Mouse (Mus musculus): ENCODE measurements around the gene Frmd8. TPM values are rescaled to one million over a fixed set of nuclear protein-coding genes. Genes with fewer than 3 reads are reported as not detected.
"Not testable (repeated sequence)": the region's sequence is repeated elsewhere in the genome, so short reads cannot be mapped to it uniquely, and the experiment has no call there.

Frmd8 gene
- polyA plus RNA-seq, 1 experiment from 2014 or later = 20.6 TPM

DNA sequence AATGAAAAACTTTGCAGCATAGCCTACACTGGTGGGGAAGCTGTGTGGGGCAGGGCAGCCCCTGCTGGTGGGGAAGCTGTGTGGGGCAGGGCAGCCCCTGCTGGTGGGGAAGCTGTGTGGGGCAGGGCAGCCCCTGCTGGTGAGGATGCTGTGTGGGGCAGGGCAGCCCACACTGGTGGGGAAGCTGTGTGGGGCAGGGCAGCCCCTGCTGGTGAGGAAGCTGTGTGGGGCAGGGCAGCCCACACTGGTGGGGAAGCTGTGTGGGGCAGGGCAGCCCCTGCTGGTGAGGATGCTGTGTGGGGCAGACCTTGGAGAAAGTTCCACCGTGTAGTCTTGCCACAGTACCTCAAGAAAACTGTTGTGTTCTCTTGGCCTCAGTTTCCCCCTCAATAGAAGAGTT, 61.0 kb downstream of the Frmd8 start:
- not testable (repeated sequence) for DNase-seq (ENCODE audit: low spot score); H3K4me3 ChIP-seq (ENCODE audit: low read depth, low read length); H3K9me3 ChIP-seq (ENCODE audit: control insufficient read depth, low read length); H3K36me3 ChIP-seq (ENCODE audit: control insufficient read depth, insufficient read depth, low read length); H3K27me3 ChIP-seq (replicated peaks; ENCODE audit: control insufficient read depth, insufficient read depth, low read length); ATAC-seq (ENCODE audit: low read depth); H3K4me2 ChIP-seq (ENCODE audit: low read depth, low read length); H3K27ac ChIP-seq (replicated peaks; ENCODE audit: low read depth, low read length); H3K9ac ChIP-seq (ENCODE audit: low read depth, low read length)
- H3K4me1 ChIP-seq (ENCODE audit: control insufficient read depth, insufficient read depth, low read length) = peaks cover 45% of the 10 kb centered on the region
- WGBS = 39% methylated on average over 1 of the region's 1 CpGs

- Histone ChIP-seq H3K9me3 (ENCODE audit: control insufficient read depth, low read length) (no peaks in the 10 kb centered on the region), H3K4me3 (ENCODE audit: low read depth, low read length) (no peak overlapping the region), H3K27ac (replicated peaks; ENCODE audit: low read depth, low read length) (no peak overlapping the region), H3K4me2 (ENCODE audit: low read depth, low read length) (no peak overlapping the region), H3K9ac (ENCODE audit: low read depth, low read length) (no peak overlapping the region), H3K27me3 (replicated peaks; ENCODE audit: control insufficient read depth, insufficient read depth, low read length) (no peaks in the 10 kb centered on the region), H3K4me1 (ENCODE audit: control insufficient read depth, insufficient read depth, low read length) (peaks cover 45% of the 10 kb centered on the region), H3K36me3 (ENCODE audit: control insufficient read depth, insufficient read depth, low read length) (no peaks in the 10 kb centered on the region)
- ATAC-seq (ENCODE audit: low read depth) = no peak
- no peak for DNase-seq (ENCODE audit: low spot score)
- 90% methylated on average over 3 of the region's 3 CpGs for WGBS
Measured at GRCm38 (mm10) chr19:5813567-5813966, 61.5 kb downstream of the Frmd8 start.

- H3K4me1 ChIP-seq (ENCODE audit: control insufficient read depth, insufficient read depth, low read length) = peaks cover 37% of the 10 kb centered on the region
- peak; percentile 96 for DNase-seq (ENCODE audit: low spot score)
- peak overlapping the region; percentile 40; the same call in 1 of the 2 replicates for H3K9ac ChIP-seq (ENCODE audit: low read depth, low read length)
- H3K4me3 ChIP-seq (ENCODE audit: low read depth, low read length) = no peak overlapping the region
- no peaks in the 10 kb centered on the region for H3K27me3 ChIP-seq (replicated peaks; ENCODE audit: control insufficient read depth, insufficient read depth, low read length)
- H3K9me3 ChIP-seq (ENCODE audit: control insufficient read depth, low read length) = no peaks in the 10 kb centered on the region
- 40% methylated on average over 7 of the region's 7 CpGs for WGBS
- peak overlapping the region; percentile 88 for H3K27ac ChIP-seq (replicated peaks; ENCODE audit: low read depth, low read length)
- ATAC-seq (ENCODE audit: low read depth) = peak; percentile 91
- H3K4me2 ChIP-seq (ENCODE audit: low read depth, low read length) = peak overlapping the region; percentile 33; the same call in 1 of the 2 replicates
- H3K36me3 ChIP-seq (ENCODE audit: control insufficient read depth, insufficient read depth, low read length) = no peaks in the 10 kb centered on the region
Measured at GRCm38 (mm10) chr19:5811771-5812504, 63.1 kb downstream of the Frmd8 start.

GRCm38 (mm10) chr19:5810840-5811563, 64.1 kb downstream of the Frmd8 start:
- Histone ChIP-seq H3K9ac (ENCODE audit: low read depth, low read length) (peak overlapping the region; percentile 16; the same call in 1 of the 2 replicates), H3K27me3 (replicated peaks; ENCODE audit: control insufficient read depth, insufficient read depth, low read length) (no peaks in the 10 kb centered on the region), H3K9me3 (ENCODE audit: control insufficient read depth, low read length) (no peaks in the 10 kb centered on the region), H3K4me1 (ENCODE audit: control insufficient read depth, insufficient read depth, low read length) (peaks cover 45% of the 10 kb centered on the region), H3K4me3 (ENCODE audit: low read depth, low read length) (no peak overlapping the region), H3K27ac (replicated peaks; ENCODE audit: low read depth, low read length) (peak overlapping the region; percentile 88), H3K36me3 (ENCODE audit: control insufficient read depth, insufficient read depth, low read length) (no peaks in the 10 kb centered on the region), H3K4me2 (ENCODE audit: low read depth, low read length) (peak overlapping the region; percentile 28; the same call in 1 of the 2 replicates)
- ATAC-seq (ENCODE audit: low read depth) = no peak
- 65% methylated on average over 9 of the region's 9 CpGs for WGBS
- DNase-seq (ENCODE audit: low spot score) = no peak

- Histone ChIP-seq H3K27ac (replicated peaks; ENCODE audit: low read depth, low read length) (peak overlapping the region; percentile 88), H3K4me1 (ENCODE audit: control insufficient read depth, insufficient read depth, low read length) (peaks cover 48% of the 10 kb centered on the region), H3K27me3 (replicated peaks; ENCODE audit: control insufficient read depth, insufficient read depth, low read length) (no peaks in the 10 kb centered on the region), H3K4me2 (ENCODE audit: low read depth, low read length) (peak overlapping the region; percentile 28), H3K4me3 (ENCODE audit: low read depth, low read length) (no peak overlapping the region), H3K36me3 (ENCODE audit: control insufficient read depth, insufficient read depth, low read length) (no peaks in the 10 kb centered on the region), H3K9ac (ENCODE audit: low read depth, low read length) (peak overlapping the region; percentile 16), H3K9me3 (ENCODE audit: control insufficient read depth, low read length) (no peaks in the 10 kb centered on the region)
- peak; percentile 84 for DNase-seq (ENCODE audit: low spot score)
- 12% methylated on average over 8 of the region's 11 CpGs for WGBS
- peak; percentile 45; the same call in 1 of the 2 replicates for ATAC-seq (ENCODE audit: low read depth)
Measured at GRCm38 (mm10) chr19:5810103-5810839, 64.8 kb downstream of the Frmd8 start.

DNA sequence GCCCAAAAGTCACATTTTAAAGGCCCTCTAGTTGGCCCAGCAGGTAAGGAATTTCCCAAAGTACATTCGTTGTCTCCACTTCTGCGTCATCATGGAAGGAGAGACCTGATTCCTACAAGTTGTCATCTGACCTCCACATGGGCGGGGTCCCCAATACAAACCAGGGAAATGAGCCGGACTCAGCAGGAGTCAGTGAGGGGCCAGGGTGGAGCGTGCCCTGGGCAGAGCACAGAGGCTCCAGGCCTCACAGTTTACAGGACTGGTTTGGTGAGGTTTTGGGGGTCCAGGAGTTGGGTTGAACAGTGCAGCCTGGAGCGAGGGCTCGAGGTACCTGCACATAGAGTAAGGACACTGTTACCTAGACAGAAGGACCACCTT, 65.4 kb downstream of the Frmd8 start:
- peak overlapping the region; percentile 15; the same call in 1 of the 2 replicates for H3K9ac ChIP-seq (ENCODE audit: low read depth, low read length)
- H3K4me3 ChIP-seq (ENCODE audit: low read depth, low read length) = no peak overlapping the region
- peak overlapping the region; percentile 88 for H3K27ac ChIP-seq (replicated peaks; ENCODE audit: low read depth, low read length)
- H3K36me3 ChIP-seq (ENCODE audit: control insufficient read depth, insufficient read depth, low read length) = no peaks in the 10 kb centered on the region
- H3K4me1 ChIP-seq (ENCODE audit: control insufficient read depth, insufficient read depth, low read length) = peaks cover 54% of the 10 kb centered on the region
- ATAC-seq (ENCODE audit: low read depth) = peak; percentile 7; the same call in 1 of the 2 replicates
- no peaks in the 10 kb centered on the region for H3K27me3 ChIP-seq (replicated peaks; ENCODE audit: control insufficient read depth, insufficient read depth, low read length)
- H3K4me2 ChIP-seq (ENCODE audit: low read depth, low read length) = peak overlapping the region; percentile 28
- WGBS = 23% methylated on average over 6 of the region's 7 CpGs
- H3K9me3 ChIP-seq (ENCODE audit: control insufficient read depth, low read length) = no peaks in the 10 kb centered on the region
- DNase-seq (ENCODE audit: low spot score) = peak; percentile 63

DNA sequence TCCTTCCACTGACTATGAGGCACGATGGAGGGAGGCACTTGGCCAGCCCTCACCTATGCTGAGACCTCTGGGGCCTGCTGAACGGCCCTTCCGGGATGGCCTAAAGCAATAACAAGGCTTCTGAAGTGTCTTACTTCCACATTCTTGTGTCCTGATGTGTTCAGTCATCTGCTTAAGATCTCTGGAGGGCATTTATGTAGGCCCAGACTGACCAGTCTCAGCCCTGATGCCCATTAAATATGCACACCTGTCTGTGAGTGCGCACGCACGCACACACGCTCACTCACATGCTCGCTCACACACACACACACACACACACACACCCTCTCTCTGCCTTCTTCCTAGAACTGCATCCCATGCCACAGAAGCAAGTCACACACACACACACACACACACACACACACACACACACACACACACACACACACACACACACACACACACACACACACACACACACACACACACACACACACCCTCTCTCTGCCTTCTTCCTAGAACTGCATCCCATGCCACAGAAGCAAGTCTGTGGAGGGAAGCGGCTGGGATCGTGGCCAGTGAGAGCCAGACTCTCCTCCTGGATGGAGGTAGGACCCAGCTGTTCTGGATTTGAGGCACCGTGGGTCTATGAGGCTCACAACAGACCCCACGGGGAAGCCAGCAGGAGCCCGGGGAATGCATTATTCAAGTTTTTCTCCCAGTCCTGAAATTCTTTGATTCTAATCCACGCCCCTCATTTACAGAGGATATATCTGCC, 65.9 kb downstream of the Frmd8 start:
- H3K36me3 ChIP-seq (ENCODE audit: control insufficient read depth, insufficient read depth, low read length) = no peaks in the 10 kb centered on the region
- 49% methylated on average over 14 of the region's 14 CpGs for WGBS
- peaks cover 60% of the 10 kb centered on the region for H3K4me1 ChIP-seq (ENCODE audit: control insufficient read depth, insufficient read depth, low read length)
- no peaks in the 10 kb centered on the region for H3K27me3 ChIP-seq (replicated peaks; ENCODE audit: control insufficient read depth, insufficient read depth, low read length)
- no peak overlapping the region for H3K4me3 ChIP-seq (ENCODE audit: low read depth, low read length)
- H3K27ac ChIP-seq (replicated peaks; ENCODE audit: low read depth, low read length) = peak overlapping the region; percentile 88
- peak overlapping the region; percentile 28; the same call in 1 of the 2 replicates for H3K4me2 ChIP-seq (ENCODE audit: low read depth, low read length)
- DNase-seq (ENCODE audit: low spot score) (peak; percentile 73), ATAC-seq (ENCODE audit: low read depth) (no peak)
- no peaks in the 10 kb centered on the region for H3K9me3 ChIP-seq (ENCODE audit: control insufficient read depth, low read length)
- 0 out of 2 replicates have a peak overlapping the region, but pooled peaks have one; percentile 15 for H3K9ac ChIP-seq (ENCODE audit: low read depth, low read length)

DNA sequence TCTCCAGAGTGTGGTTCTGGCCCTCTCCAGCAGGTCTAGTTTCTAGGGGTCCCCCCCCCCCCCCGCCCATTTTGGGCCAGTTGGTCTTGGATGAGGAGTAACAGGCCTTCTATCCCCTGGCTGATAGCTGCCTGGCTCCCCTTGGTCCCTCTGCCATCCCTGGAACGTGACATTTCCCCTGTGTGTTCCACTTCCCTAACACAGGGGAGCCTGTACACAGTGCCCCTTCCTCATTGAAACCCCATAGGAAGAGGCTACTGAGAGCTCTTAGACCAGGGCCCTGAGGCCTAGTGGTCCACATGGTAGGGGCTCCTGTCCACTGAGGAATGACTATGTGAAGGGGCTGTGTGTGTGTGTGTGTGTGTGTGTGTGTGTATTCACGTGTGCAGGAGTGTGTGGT, 67.3 kb downstream of the Frmd8 start:
- ATAC-seq (ENCODE audit: low read depth) (no peak), DNase-seq (ENCODE audit: low spot score) (no peak)
- Histone ChIP-seq H3K27me3 (replicated peaks; ENCODE audit: control insufficient read depth, insufficient read depth, low read length) (no peaks in the 10 kb centered on the region), H3K36me3 (ENCODE audit: control insufficient read depth, insufficient read depth, low read length) (no peaks in the 10 kb centered on the region), H3K4me2 (ENCODE audit: low read depth, low read length) (no peak overlapping the region), H3K4me1 (ENCODE audit: control insufficient read depth, insufficient read depth, low read length) (peaks cover 62% of the 10 kb centered on the region), H3K4me3 (ENCODE audit: low read depth, low read length) (no peak overlapping the region), H3K27ac (replicated peaks; ENCODE audit: low read depth, low read length) (no peak overlapping the region), H3K9ac (ENCODE audit: low read depth, low read length) (no peak overlapping the region), H3K9me3 (ENCODE audit: control insufficient read depth, low read length) (no peaks in the 10 kb centered on the region)
- WGBS = 42% methylated on average over 2 of the region's 3 CpGs

Measured in embryonic facial prominence, embryonic 14.5 days (tissue).